Mouse (Mus musculus): ENCODE data around the gene Gm5565. TPM values are rescaled to one million over a fixed set of nuclear protein-coding genes. Genes with fewer than 3 reads are reported as not detected.
"Not testable (repeated sequence)": the region's sequence is repeated elsewhere in the genome, so short reads cannot be mapped to it uniquely, and the experiment has no call there.

Gm5565 gene
- not detected in 2 replicates for polyA plus RNA-seq (2015; fragmentation: Nextera tagmentation; extraction: Ambion mirVana)

GRCm38 (mm10) chr5:146160439-146160838 lies at the start of gene Gm5565:
Gene Gm5565 (minus strand): TSS chr5:146160539.
- not testable (repeated sequence) for H3K9me3 ChIP-seq; H3K27me3 ChIP-seq; H3K27ac ChIP-seq (replicated peaks); H3K4me2 ChIP-seq; H3K36me3 ChIP-seq; H3K4me1 ChIP-seq (replicated peaks); H3K9ac ChIP-seq; ATAC-seq (ENCODE audit: low FRiP score, low read depth); H3K4me3 ChIP-seq
- WGBS, result 93% methylated on average over 3 of the region's 3 CpGs

- Histone ChIP-seq H3K4me1 (replicated peaks) (no peaks in the 10 kb centered on the region), H3K27ac (replicated peaks) (no peak overlapping the region), H3K27me3 (no peaks in the 10 kb centered on the region), H3K9me3 (no peaks in the 10 kb centered on the region), H3K4me2 (no peak overlapping the region), H3K36me3 (peaks cover 89% of the 10 kb centered on the region), H3K4me3 (no peak overlapping the region), H3K9ac (no peak overlapping the region)
- 91% methylated on average over 5 of the region's 5 CpGs for WGBS
- ATAC-seq (ENCODE audit: low FRiP score, low read depth), result no peak
Observed at GRCm38 (mm10) chr5:146205537-146205936, 45.2 kb upstream of the Gm5565 start.

- Histone ChIP-seq H3K36me3 (peaks cover 77% of the 10 kb centered on the region), H3K27ac (replicated peaks) (no peak overlapping the region), H3K4me1 (replicated peaks) (no peaks in the 10 kb centered on the region), H3K9me3 (no peaks in the 10 kb centered on the region), H3K4me3 (no peak overlapping the region), H3K27me3 (no peaks in the 10 kb centered on the region), H3K4me2 (no peak overlapping the region), H3K9ac (no peak overlapping the region)
- WGBS, result 89% methylated on average over 2 of the region's 2 CpGs
- ATAC-seq (ENCODE audit: low FRiP score, low read depth), result no peak
Observed at GRCm38 (mm10) chr5:146203921-146204320, 43.6 kb upstream of the Gm5565 start.

GRCm38 (mm10) chr5:146200580-146200979 lies 40.2 kb upstream of the Gm5565 start:
- no peak for ATAC-seq (ENCODE audit: low FRiP score, low read depth)
- Histone ChIP-seq H3K4me3 (no peak overlapping the region), H3K27ac (replicated peaks) (no peak overlapping the region), H3K9ac (no peak overlapping the region), H3K36me3 (peaks cover 47% of the 10 kb centered on the region), H3K27me3 (no peaks in the 10 kb centered on the region), H3K9me3 (no peaks in the 10 kb centered on the region), H3K4me1 (replicated peaks) (no peaks in the 10 kb centered on the region), H3K4me2 (no peak overlapping the region)
- 98% methylated on average over 6 of the region's 6 CpGs for WGBS

- Histone ChIP-seq H3K4me2 (no peak overlapping the region), H3K27ac (replicated peaks) (no peak overlapping the region), H3K27me3 (no peaks in the 10 kb centered on the region), H3K4me3 (no peak overlapping the region), H3K4me1 (replicated peaks) (no peaks in the 10 kb centered on the region), H3K9me3 (no peaks in the 10 kb centered on the region), H3K9ac (no peak overlapping the region), H3K36me3 (peaks cover 36% of the 10 kb centered on the region)
- 80% methylated on average over 2 of the region's 2 CpGs for WGBS
- no peak for ATAC-seq (ENCODE audit: low FRiP score, low read depth)
Observed at GRCm38 (mm10) chr5:146199540-146199939, 39.2 kb upstream of the Gm5565 start.

GRCm38 (mm10) chr5:146199073-146199472 lies 38.7 kb upstream of the Gm5565 start:
- Histone ChIP-seq H3K9me3 (no peaks in the 10 kb centered on the region), H3K4me1 (replicated peaks) (no peaks in the 10 kb centered on the region), H3K27me3 (no peaks in the 10 kb centered on the region), H3K9ac (no peak overlapping the region), H3K4me2 (no peak overlapping the region), H3K36me3 (peaks cover 32% of the 10 kb centered on the region), H3K4me3 (no peak overlapping the region), H3K27ac (replicated peaks) (no peak overlapping the region)
- no peak for ATAC-seq (ENCODE audit: low FRiP score, low read depth)

GRCm38 (mm10) chr5:146193360-146193759 lies 33.0 kb upstream of the Gm5565 start:
- no peaks in the 10 kb centered on the region for H3K27me3 ChIP-seq
- no peak overlapping the region for H3K4me2 ChIP-seq
- no peak overlapping the region for H3K27ac ChIP-seq (replicated peaks)
- H3K4me1 ChIP-seq (replicated peaks), result no peaks in the 10 kb centered on the region
- no peaks in the 10 kb centered on the region for H3K9me3 ChIP-seq
- no peak overlapping the region for H3K9ac ChIP-seq
- H3K4me3 ChIP-seq, result no peak overlapping the region
- H3K36me3 ChIP-seq, result peaks cover 3% of the 10 kb centered on the region; the same call in 1 of the 2 replicates
- ATAC-seq (ENCODE audit: low FRiP score, low read depth), result no peak
- WGBS, result 86% methylated on average over 8 of the region's 8 CpGs

- Histone ChIP-seq H3K36me3 (no peaks in the 10 kb centered on the region), H3K9me3 (no peaks in the 10 kb centered on the region), H3K9ac (no peak overlapping the region), H3K4me1 (replicated peaks) (no peaks in the 10 kb centered on the region), H3K4me3 (no peak overlapping the region), H3K27ac (replicated peaks) (no peak overlapping the region), H3K27me3 (no peaks in the 10 kb centered on the region), H3K4me2 (no peak overlapping the region)
- no peak for ATAC-seq (ENCODE audit: low FRiP score, low read depth)
- 64% methylated on average over 3 of the region's 3 CpGs for WGBS
Observed at GRCm38 (mm10) chr5:146190501-146191269, 30.3 kb upstream of the Gm5565 start.

GRCm38 (mm10) chr5:146190093-146190492 lies 29.8 kb upstream of the Gm5565 start:
- Histone ChIP-seq H3K27ac (replicated peaks) (no peak overlapping the region), H3K36me3 (no peaks in the 10 kb centered on the region), H3K4me2 (no peak overlapping the region), H3K27me3 (no peaks in the 10 kb centered on the region), H3K4me1 (replicated peaks) (no peaks in the 10 kb centered on the region), H3K9ac (no peak overlapping the region), H3K9me3 (no peaks in the 10 kb centered on the region), H3K4me3 (no peak overlapping the region)
- ATAC-seq (ENCODE audit: low FRiP score, low read depth), result no peak
- WGBS, result 72% methylated on average over 4 of the region's 4 CpGs

- no peaks in the 10 kb centered on the region for H3K27me3 ChIP-seq
- no peak overlapping the region for H3K9ac ChIP-seq
- 77% methylated on average over 7 of the region's 7 CpGs for WGBS
- no peaks in the 10 kb centered on the region for H3K36me3 ChIP-seq
- no peak overlapping the region for H3K4me3 ChIP-seq
- H3K9me3 ChIP-seq, result no peaks in the 10 kb centered on the region
- H3K4me2 ChIP-seq, result no peak overlapping the region
- ATAC-seq (ENCODE audit: low FRiP score, low read depth), result no peak
- no peaks in the 10 kb centered on the region for H3K4me1 ChIP-seq (replicated peaks)
- H3K27ac ChIP-seq (replicated peaks), result no peak overlapping the region
Observed at GRCm38 (mm10) chr5:146188712-146189111, 28.4 kb upstream of the Gm5565 start.

GRCm38 (mm10) chr5:146188144-146188543 lies 27.8 kb upstream of the Gm5565 start:
- WGBS, result 91% methylated on average over 1 of the region's 1 CpGs
- Histone ChIP-seq H3K9me3 (no peaks in the 10 kb centered on the region), H3K4me1 (replicated peaks) (no peaks in the 10 kb centered on the region), H3K4me2 (no peak overlapping the region), H3K9ac (no peak overlapping the region), H3K36me3 (no peaks in the 10 kb centered on the region), H3K27ac (replicated peaks) (no peak overlapping the region), H3K4me3 (no peak overlapping the region), H3K27me3 (no peaks in the 10 kb centered on the region)
- ATAC-seq (ENCODE audit: low FRiP score, low read depth), result no peak

GRCm38 (mm10) chr5:146187441-146187840 lies 27.1 kb upstream of the Gm5565 start:
- H3K4me3 ChIP-seq; ATAC-seq (ENCODE audit: low FRiP score, low read depth); H3K9me3 ChIP-seq; H3K4me1 ChIP-seq (replicated peaks); H3K9ac ChIP-seq; H3K27me3 ChIP-seq; H3K36me3 ChIP-seq; H3K4me2 ChIP-seq; H3K27ac ChIP-seq (replicated peaks): not testable (repeated sequence)
- 37% methylated on average over 5 of the region's 5 CpGs for WGBS

- H3K9ac ChIP-seq; ATAC-seq (ENCODE audit: low FRiP score, low read depth); H3K36me3 ChIP-seq; H3K9me3 ChIP-seq; H3K27ac ChIP-seq (replicated peaks); H3K27me3 ChIP-seq; H3K4me1 ChIP-seq (replicated peaks); H3K4me3 ChIP-seq; H3K4me2 ChIP-seq: not testable (repeated sequence)
- WGBS, result 87% methylated on average over 4 of the region's 4 CpGs
Observed at GRCm38 (mm10) chr5:146185204-146185603, 24.9 kb upstream of the Gm5565 start, which contains the start of gene 1700001J03Rik. Gene 1700001J03Rik (minus strand): TSS chr5:146185304.

All from hindbrain, embryonic 15.5 days (tissue).